Mouse (Mus musculus): ENCODE measurements around the gene Med13.

Med13 gene

GRCm38 (mm10) chr11:86356854-86357788, at the start of gene Med13:
Med13 (minus strand) TSS chr11:86357602.
- no peak for DNase-seq (ENCODE audit: low read depth, low spot score)

GRCm38 (mm10) chr11:86404590-86404989, 47.2 kb upstream of the Med13 start:
- no peak for DNase-seq (ENCODE audit: low read depth, low spot score)

- DNase-seq (ENCODE audit: low read depth, low spot score), result no peak
Observed at GRCm38 (mm10) chr11:86403845-86404244, 46.4 kb upstream of the Med13 start.

GRCm38 (mm10) chr11:86399241-86400107, 42.1 kb upstream of the Med13 start:
- DNase-seq (ENCODE audit: low read depth, low spot score), result no peak

DNA sequence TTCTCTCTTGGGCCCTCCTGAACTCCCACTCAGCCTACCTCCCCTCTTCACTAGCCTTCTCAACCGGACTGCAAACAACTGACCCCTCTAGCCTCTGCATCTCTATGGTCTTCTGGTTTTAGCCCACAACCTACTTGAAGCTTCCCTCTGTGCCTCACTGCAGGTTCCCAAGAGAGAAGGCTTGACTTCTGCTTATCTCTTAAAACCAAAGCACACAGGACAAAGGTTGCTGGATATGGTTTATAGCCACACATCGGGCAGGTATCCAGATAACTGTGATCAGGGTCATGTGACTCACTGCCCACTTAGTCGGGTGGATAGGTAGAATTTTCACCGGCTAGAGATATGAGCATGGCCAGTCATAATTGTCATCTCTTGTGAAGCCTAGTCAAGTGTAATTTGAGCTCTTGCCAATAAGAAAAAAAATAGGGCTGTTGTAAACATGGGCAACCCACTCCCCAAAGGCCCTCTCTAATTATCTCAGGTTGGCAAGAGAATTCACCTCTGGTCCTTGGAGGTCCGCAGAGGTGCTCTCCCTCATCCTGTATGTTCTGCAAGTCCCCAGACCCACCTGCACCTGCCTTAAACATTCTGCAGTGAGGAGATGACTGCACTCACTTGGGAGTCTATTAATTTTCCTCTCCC, 39.7 kb upstream of the Med13 start:
- no peak for DNase-seq (ENCODE audit: low read depth, low spot score)

DNA sequence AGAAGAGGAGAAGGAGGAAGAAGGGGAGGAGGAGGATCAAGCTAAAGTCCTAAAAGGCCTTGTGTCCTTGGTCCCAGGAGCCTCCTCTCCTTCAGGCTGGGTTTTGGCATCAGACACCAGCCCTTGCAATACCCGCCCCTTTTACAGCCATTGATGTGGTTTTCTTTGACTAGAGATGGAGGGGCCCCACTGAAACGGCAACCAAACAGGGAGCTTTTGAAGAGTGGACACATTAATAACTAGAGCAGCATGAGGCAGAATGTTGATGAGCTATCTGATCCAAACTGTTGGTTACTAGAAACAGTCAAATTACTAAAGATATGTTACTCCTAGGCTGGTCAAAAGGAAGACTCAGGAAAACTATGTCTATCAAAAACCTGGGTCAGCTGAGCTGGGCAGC, 39.1 kb upstream of the Med13 start:
- no peak for DNase-seq (ENCODE audit: low read depth, low spot score)

DNA sequence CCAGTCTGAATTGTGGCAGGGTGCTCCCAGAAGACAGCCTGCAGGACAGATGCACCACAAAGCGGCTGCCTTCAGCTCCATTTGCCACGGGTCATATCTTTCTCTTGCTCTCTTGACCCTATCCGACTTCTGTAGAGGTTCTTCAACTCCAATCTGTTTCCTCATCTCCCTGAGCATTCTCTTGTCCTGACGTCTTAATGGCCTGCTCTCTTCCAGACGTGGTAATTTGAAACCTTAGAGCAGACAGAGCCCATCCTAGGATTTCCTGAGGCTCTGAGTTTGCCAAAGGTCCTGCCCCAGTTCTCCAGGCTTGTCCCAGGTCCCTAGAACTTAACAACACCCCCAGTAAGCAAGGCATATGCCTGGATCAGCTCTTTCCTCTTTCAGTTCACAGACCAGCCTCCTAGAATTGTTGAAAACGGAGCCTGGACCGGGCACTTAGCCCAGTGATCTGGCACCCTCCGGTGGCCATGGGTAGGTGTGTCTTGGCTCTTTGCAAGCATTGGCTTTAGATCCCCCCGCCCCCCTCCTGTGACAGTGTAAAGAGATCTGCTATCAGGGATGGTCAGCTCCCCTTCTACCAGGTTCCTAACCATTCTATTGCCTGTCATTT, 38.2 kb upstream of the Med13 start:
- no peak for DNase-seq (ENCODE audit: low read depth, low spot score)

DNA sequence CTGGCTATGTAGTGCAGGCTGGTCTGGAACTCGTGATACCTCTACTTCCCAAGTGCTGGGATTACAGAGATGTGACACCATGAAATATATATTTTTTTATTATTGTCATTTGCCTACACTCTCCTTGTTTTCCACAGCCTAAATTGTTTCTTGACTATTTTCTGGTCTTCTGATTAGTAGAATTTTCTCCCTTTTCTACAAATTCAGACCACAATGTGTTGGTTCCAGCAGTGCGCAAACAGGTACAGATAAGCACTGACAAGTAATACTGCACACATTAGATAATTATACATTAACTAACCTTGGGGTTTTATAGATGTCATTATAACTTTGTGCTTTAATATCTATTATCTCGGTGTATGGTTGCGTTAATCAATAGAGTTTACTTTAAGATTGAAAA, 37.7 kb upstream of the Med13 start:
- no peak for DNase-seq (ENCODE audit: low read depth, low spot score)

DNA sequence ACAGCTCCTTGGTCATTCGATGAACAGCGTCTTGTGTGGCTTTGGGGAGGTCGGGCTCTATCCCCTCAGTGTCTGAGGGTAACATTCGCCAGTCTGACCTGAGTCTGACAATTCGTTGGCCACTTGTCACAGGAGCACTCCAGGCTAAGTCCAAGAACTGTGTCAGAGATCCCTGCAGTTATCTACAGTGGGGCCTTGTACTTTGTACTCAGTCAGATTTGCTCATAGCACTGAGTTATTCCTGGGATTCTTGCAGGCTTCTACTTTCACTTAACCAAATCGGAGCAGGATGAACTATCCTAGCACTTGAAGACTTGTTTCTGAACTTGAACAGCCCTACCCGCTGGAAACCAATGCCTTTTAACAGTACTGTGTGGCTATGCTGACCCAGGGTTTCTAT, 34.3 kb upstream of the Med13 start:
- no peak for DNase-seq (ENCODE audit: low read depth, low spot score)

DNA sequence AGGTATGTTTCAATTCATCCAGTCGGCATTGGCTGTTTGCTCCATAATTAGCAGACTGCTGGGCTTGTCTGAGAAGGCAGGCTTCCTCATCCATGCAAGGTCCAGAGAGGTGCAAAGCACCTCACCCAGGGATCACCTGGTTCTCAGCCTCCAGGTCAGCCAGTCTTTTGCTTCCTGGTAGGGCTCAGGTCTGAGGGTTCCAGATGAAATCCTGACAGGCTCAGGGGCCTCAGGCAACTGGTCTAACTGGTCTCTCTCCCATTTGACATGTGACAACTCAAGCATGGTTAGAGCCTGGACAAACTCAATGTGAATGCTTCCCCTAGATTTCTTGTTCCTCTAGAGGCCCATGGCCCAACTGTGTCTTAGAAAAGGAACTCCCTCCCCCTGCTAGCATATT, 32.9 kb upstream of the Med13 start:
- DNase-seq (ENCODE audit: low read depth, low spot score), result no peak

- DNase-seq (ENCODE audit: low read depth, low spot score), result no peak
Observed at GRCm38 (mm10) chr11:86389506-86389905, 32.1 kb upstream of the Med13 start.

DNA sequence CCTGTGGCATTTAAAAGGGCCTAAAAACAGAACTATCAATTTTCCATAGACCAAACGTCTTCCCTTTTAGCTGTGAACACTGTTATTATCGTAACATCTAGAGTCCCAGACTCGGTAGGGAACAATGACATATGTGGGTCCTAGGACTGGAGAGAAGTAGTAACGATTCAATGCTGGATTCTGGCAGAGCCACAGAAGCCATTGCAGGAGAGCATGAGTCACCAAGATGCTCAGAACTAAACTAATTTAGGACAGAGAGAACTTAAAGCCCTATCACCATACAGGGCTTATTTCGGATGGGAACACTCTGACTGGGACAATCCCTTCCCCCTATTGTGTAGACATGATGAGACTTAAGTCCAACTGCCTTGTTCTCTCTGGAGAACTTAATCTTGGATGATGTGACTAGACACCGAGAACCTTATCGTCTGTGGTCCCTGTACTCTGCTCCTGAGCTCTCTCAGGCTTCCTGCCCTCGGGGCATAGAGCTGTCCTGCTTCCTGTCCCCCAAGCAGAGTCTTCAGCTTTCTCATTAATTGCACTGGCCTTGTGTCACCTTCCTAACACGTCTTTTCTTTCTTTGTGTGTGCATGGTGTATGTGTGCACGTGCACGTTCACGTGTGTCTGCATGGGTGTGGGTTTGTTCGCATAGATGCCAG, 31.5 kb upstream of the Med13 start:
- no peak for DNase-seq (ENCODE audit: low read depth, low spot score)

DNA sequence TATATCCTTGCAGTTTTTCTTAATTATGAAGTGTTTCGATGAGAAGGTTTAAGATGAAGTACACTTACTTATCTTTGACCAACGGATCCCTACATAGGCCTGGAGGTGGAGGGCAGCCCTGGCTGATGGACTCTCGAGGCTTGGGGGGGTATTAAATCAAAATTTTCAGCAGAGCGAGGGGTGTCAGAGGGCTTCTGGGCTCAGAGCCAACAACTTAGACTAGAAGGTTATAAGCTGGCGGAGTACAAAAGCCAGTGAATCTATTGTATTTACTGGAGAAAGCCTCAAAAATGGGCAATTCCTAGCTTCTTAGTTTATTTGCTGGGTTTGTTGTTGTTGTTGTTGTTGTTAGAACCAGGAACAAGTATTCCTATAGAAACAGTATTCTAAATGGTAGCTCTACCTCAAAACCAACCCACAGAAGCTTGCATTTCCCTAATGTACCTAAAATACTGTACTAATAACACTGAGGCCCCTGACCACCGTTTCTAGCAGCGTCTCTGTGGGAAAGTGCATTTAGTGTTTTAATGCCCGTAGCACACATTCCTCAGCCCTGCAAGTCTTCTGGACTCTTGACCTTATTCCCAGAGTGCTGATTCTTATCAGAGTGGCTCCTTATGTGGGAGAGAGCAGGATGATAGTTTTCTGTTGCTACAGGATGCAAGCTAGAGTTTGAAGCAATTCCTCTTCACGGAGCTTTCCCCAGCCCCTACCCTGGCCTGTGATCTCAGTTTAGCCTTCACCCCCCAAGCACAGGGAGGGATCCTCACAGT, 29.9 kb upstream of the Med13 start:
- no peak for DNase-seq (ENCODE audit: low read depth, low spot score)

GRCm38 (mm10) chr11:86386576-86386975, 29.2 kb upstream of the Med13 start:
- no peak for DNase-seq (ENCODE audit: low read depth, low spot score)

- no peak for DNase-seq (ENCODE audit: low read depth, low spot score)
Observed at GRCm38 (mm10) chr11:86385710-86386282, 28.4 kb upstream of the Med13 start.

- no peak for DNase-seq (ENCODE audit: low read depth, low spot score)
Observed at GRCm38 (mm10) chr11:86384141-86384540, 26.7 kb upstream of the Med13 start.

DNA sequence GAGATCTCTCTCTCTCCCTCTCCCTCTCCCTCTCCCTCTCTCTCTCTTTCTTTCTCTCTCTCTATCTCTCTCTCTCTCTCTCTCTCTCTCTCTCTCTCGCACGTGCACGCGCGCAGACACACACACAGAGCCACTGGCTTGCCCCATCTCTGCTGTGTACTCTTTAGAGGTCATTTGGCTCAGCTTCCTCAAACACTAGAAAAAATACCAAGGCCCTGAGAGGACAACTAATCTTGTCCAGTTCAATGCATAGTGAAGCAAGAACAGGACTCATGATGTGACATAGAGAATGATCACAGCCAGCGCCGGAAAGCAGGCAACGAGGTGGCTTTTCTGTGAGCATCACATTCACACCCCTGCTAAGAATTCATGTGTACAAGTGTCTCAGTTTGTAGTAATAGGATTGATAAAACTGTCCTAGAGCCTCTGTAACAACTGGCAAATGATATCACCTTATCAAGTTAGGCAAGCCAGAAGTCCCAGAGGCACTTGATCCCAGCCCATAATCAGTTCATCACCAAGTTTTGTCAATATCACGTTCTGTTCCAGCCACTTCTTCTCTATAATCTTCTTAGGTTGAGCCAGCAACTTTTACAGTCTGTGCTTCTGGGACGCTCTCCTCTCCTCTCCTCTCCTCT, 25.2 kb upstream of the Med13 start:
- DNase-seq (ENCODE audit: low read depth, low spot score), result no peak

- DNase-seq (ENCODE audit: low read depth, low spot score), result no peak
Observed at GRCm38 (mm10) chr11:86381478-86382091, 24.2 kb upstream of the Med13 start.
